Mouse (Mus musculus) urinary bladder, postnatal 10 days (tissue): ENCODE measurements around the gene Uhrf1.

Experiments
- DNase-seq: peaks from one replicate; pipeline ENCODE4 v3.0.0; 2022; ENCODE audit warnings: low spot score

Uhrf1 gene

DNA sequence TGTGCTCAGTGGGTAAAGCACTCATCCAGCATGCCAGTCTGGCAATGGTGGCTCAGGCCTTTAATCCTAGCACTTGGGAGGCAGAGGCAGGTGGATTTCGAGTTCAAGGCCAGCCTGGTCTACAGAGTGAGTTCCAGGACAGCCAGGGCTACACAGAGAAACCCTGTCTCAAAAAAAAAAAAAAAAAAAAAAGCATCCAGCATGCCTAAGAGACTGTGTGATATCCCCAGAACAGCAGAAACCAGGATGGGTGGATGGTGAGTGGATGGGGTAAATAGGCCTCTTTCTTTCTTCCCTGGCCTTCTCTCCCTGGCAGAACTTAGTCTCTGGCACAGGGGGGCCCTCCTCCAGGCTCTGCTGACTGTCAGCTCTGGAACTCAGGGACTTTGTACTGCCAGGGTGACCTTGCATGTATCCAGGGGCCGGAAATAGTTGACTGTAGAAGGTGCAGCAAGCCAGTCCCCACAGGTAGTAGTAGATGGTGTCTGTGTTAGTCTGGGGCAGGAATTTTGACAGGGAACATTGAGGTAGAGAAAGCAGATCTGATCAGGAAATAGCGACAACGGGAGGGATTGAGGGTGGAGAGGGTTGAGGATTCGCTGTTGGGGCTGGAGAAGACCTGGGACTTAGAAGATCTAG is 27.2 kb upstream of the Uhrf1 start:
- no peak for DNase-seq

DNA sequence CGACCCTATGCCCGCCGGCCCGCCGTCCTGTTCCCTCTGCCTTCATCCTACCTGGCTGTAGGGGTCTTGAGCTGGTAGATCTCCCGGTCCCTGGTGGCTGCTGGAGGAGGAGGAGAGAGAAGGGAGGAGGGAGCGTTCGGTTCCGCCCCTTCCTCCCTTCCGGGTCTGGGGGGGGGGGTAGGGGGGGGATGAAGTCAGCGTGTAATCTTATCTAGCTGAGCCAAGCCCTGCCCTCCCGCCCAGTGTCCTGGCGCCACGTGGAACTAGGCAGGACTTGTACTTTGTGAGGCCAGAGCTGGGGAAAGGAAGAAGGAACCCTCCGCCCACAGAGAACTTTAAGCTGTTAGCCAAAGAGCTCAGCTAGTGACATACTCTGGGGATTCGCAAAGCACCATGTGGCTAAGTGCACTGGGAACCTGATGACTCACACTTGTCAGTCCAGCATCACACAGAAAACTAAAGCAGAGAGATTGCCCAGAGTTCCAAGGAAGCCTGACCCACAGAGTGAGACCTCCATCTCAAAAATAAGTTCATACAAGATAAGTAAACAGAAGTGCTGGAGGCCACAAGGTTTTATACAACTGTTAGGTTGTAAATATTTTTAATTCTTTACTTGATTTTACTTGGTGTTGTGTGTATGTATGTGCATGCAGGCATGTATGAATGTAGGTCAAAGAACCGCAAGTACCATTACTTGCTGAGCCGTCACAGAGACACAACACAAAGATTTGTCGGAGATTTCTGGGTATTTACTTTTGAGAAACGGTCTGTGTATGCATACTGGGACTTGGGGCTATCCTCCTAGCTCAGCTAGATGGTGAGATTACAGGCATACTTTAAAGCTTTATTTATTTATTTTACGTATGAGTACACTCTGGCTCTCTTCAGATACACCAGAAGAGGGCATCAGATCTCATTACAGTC is 26.2 kb upstream of the Uhrf1 start, which contains the start of gene Ticam1:
TSS of gene Ticam1 (minus strand) at position 144 of the 924 bp plus-strand sequence.
- peak; percentile 64 for DNase-seq

DNA sequence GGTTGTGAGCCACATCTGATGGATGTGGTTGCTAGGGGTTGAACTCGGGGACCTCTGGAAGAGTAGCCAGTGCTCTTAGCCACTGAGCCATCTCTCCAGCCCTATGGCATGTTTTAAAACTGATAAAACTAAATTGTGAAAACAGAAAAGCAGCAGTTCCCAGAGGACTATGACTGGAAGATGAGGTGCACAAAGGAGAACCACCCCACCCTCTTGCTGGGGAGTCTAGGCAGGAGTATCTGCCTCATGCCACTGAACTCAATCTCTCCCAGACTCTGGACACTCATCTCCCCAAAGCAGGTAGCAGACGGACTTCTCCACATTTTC is 25.6 kb upstream of the Uhrf1 start:
- no peak for DNase-seq

DNA sequence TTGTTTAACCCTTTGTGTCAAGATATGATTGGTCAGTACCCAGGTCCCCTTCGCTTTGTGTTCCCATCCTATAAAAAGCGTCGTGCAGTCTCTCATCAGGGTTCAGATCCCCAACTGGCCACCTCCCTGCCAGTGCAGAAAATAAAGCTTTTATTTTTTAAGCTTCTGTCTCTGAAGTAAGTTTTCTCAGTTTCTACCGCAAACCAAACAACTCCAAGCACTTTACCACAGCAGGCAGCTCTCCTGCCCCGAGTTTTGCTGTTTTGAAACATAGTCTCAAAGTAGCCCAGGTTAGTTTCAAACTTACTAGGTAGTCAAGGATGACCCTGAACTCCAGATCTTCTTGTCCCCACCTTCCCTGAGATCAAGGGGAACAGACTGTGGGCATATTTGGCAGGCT is 24.8 kb upstream of the Uhrf1 start:
- DNase-seq: no peak

DNA sequence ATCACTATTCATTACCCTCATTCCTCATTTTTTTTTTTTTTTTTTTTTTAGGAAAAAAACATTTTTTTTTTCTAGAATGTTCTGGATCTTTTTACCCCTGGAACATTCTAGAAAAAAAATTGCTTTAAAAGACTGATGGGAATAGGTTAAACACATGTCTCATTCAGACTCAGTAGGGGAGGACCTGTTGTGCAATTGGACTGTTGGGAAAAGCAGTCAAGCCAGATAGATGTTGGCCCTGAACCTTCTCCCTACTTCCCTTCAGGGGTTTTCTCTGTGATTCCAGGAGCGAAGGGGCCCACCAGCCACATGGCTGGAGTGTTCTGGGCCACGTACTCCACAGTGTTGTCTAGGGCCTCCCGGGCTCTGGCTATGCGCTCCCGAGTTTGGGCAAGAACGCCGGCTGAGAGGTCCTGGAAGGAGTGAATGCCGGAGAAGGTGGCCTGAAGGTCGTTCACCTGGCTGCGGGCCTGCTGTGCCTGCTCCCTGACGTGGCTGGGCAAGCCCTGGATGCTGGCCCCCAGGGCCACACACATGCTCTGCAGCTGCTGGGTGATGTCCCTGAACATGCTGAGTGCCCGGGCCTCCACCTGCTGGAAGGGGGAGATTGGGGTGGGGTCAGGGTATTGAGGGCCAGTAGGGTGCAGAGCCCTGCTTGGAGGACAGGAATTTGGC is 23.5 kb upstream of the Uhrf1 start:
- no peak for DNase-seq

DNA sequence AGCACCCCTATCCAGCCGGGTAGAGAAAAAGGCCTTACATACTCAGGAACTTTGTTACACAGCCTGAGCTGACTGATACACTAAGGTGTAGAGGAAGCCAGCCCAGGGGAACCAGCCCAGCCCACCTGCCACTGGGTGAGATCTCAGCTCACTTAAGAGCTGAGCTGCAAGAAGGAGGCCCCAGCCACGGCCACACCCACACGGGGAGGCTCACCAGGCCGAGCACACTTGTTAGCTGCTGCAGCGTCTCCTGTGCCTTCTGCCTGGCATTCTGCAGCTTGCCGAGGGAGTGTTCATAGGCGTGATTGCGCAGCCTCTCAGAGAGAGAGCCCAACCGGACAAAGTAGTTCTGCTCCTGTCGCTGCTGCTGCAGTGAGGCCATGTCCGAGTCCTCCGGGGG is 21.9 kb upstream of the Uhrf1 start:
- no peak for DNase-seq

DNA sequence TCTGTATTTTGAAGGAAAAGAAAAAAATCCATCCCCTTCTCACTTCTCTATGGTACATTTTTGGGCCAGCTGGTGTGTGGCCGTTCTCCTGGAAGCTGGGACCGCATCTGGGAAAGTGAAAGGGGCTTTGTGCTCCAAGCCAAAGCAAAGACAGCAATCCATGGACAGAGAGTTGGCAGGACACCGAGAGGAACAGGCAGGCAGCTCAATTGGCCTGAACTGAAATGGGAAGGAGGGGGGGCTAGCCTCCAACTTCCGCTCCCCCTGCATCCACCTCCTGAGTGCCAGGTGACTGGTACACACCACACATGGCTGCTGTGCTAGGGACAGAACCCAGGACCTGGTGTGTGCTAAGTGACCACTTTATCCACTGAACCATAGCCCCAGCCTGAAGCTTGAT is 20.3 kb upstream of the Uhrf1 start:
- DNase-seq: no peak

DNA sequence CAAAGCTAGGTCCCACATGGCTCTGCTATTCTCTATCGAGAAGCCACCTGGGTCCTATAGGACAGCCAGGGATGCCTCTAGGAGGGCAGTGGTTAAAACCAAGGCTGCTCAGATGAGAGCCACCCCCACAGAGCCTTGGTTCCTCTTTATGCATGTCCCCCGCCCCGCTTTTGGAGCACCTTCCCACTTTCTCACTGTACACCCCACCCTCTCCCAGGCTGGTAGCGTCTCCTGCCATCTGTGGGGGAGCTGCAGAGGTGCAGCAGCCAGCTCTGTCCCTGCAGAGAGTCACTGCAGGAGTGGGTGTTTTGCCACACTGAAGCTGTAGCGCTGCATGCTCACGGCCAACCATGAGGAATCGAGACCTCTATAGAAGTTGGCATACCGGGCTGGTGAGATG is 19.8 kb upstream of the Uhrf1 start:
- DNase-seq: no peak

DNA sequence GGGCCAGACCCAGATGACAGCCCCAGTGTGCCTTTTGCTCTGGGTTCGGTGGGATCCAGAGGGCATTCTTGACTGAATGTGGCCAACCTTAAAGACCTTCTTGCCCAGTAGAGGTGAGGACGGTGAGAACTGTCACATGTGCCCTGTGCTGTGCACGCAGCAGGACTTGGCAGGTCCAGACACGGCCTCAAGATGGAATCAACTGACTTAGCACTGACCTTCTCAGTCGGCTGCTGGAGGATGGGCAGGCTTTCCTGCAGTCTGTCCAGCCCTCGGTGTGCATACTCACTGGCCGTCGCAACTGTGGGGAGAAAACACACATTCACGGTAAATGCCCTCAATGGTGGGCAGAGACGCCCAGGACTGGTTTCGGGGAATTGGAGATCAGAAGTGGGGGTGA is 17.1 kb upstream of the Uhrf1 start:
- DNase-seq: no peak

DNA sequence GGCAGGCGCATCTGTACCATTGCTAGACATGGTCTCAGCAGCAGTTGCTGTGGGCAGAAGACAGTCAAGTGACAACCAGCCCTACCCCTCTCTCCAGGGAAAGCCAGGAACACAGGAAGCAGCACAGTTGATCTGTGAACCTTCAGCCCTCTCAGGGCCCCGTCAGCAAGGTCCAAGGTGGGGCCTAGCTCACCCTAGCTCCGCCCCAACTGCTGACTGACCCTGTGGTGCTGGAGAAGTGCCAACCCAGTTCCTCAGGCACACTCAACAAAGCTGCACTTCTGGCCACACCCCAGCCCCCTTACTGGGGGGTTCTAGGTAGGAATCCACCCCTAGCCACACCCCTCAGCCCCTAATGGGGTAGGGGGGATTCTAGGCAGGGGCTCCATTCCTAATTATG is 15.3 kb upstream of the Uhrf1 start:
- DNase-seq: no peak

DNA sequence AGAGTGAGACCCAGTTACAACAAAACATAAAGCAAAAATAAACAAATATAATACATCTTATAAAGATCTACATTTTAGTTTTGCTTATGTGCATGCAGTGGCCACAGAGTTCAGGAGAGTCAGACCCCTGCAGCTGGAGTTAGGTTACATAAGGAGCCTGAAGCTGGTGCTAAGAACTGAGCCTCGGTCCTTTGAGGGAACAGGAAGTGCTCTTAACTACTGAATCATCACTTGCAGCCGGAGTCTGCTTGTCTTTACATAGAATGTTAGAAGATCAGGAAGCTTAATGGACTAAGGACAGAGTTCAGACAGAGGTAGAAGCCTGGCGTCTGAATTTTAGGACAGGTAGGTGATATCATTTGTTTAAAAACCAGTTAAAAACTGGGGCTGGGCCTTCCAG is 14.3 kb upstream of the Uhrf1 start:
- no peak for DNase-seq

DNA sequence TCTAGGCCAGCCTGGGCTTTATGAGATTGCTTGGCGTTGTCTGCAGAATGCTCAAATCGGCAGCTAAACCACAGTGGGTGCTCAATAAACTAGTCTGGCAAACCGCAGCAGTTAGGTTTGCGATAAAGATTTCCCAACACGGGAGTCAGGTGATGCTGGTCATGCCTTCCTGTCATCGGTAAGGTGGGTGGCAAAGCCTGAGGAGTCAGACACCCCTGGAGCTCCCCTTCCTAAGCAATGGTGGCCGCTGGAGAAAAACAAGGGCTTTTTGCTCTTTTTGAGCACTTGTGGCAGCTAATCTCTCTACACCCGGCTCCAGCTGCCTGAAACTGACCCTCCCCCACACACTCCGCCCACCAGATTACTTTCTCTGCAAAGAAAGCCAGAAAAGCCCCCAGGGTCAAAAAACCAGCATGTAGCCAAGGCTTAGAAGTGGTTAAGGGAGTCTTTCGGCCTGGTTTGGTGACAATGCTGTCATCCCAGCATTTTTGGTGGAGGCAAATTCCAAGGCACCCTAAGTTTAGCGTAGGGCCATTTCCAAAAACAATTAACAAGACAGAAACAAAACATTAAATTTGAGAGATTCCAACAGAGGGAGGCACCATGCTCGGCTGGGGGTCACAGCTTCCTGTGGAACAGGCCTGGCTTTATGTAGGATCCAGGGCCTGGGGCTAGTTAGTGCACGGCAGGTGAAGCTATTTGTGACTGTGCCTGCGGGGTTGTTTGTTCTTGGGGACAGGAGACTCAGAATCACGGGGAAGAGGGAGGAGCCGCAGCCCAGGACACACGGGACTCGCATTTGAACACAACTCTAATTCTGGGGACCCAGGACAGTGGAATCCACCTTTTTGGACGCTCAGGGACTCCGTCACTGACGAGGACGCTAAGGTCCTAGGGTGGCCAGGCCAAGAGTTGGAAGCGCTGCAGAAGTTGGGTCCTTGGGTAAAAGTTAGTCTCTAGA is 13.5 kb upstream of the Uhrf1 start:
- DNase-seq: no peak

DNA sequence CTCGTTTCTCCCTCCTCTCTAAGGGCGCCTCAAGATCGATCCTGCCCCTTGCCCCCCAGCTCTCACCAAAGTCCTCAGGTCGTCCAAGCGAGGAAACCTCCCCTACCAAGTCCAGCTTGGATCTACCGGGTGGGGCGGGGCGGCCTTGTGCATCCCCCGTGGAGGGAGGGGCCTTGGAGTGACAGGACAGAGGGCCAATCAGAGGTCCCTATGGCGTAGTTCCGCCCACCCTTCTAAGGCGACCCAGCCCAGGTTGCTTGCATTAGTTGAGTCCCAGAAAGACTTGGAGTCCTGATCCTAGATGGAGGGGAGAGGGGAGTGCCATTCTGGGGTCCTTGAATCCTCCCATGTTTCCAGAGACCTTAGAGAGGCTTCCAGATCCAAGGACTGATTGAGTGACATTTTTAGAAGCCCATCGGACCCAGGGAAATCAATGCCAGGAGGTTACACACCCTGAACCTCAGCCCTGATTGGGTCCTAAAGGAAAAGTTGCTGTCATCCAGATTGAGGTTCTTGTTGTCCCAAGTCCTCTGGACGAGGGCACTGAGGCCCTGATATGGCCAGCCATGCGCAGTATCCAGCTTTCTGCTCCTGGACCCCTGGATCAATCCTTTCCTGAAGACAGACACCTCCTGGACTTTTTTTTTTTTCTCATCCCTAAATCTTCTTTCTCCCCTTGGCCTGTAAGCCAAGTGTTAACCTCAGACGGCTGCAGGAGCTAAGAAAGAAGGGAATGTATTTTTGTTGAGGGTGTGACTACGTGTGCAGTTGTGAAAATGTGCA is 12.5 kb upstream of the Uhrf1 start:
- peak; percentile 97 for DNase-seq

DNA sequence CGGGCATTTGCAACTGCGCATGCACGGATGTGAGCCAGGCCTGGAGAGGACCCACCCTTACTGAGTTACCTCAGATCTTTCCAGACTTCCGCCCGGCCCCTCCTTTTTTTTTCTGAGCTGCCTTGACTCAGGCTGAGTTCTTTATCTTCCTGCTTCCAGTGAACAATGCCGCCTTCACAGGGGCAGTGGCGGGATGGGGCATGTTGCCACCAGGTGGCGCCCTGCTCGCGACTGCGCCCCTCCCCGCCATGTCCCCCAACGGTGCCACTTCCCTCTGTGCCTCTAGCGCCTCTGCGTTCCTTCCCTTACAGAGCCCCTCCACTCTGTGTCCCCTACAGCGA is 12.0 kb upstream of the Uhrf1 start:
- peak; percentile 70 for DNase-seq

DNA sequence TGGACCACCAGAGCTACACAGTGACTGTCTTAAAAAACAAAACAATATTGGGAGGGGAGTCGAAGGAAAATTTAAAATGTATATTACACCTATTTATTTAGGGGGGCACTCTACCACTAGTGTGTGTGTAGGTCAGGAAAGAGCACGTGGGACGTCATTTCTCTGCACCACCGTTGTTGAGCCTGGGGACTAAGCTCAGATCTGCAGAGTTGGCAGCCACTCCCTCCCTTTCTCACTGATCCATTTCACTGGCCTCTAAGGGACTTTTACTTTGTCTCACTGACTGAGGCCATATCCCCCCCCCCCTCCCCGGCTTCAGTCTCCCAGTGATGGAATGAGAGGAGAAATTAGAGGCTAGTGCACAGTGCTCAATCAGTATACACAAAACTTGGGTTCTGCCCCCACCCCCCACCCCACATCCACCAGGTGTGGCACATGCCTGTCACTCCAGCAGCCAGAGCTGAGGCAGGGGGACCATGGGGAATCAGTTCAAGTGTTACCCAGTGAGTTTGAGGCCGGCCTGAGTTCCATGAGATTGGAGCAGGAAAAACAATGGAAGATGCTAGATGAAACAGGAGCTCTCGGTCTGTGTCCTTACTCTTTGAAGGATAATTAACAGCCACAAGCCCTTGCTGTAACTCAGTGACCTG is 11.2 kb upstream of the Uhrf1 start:
- DNase-seq: no peak

DNA sequence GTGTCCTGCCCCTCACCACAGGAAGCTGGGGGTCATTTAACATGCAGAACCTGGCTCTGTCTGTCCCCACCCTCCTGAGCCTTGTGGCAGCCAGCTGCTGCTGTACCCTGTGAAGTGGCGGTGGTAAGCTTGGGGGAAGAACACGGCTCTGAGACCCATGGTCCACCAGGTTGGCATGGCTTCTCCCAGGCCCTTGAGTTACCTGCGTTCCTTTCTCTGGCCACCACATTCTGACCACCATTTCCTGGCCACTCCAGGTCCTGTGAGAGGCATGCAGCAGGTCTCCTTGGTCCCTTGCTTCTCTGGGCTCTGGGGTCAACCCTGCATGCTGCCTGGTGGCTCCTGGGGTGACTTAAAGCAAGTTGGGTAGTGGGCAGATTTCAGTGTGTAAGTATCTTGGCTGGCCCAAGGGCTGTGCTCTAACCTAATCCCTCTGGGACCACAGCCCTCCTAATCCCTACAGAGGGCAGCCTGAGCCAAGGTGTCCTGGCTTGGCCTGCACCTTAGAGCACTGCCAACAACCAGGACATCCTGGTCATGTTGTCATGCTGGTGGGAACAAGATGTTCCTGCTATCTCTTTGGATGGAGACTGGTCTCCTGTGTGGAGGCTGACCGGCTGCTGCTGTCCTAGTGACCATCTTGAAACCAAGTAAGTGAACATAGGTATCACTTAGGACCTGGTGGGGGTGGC is 10.4 kb upstream of the Uhrf1 start, which contains the start of gene Plin3:
TSS of gene Plin3 (minus strand) at position 343 of the 692 bp plus-strand sequence.
- DNase-seq: no peak

DNA sequence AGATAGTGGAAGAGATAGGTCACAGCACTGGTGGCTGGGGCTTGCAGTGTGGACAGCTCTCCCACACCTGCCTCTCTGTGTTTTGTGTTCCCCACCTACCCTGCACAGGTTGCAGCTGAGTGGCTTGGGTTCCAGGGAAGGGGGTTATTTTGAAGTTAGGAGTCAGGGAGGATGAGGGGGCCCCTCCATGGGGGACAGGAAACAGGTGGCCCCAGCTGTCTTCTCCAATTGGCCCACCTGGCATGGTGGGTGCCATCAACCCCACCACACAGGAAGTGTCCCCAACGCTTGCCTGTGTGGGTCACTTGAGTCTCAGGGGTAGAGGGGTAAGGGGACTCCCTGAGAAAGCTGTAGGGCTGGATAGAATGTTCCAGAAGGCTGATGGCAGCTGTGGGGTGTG is 9.8 kb upstream of the Uhrf1 start:
- DNase-seq: no peak

DNA sequence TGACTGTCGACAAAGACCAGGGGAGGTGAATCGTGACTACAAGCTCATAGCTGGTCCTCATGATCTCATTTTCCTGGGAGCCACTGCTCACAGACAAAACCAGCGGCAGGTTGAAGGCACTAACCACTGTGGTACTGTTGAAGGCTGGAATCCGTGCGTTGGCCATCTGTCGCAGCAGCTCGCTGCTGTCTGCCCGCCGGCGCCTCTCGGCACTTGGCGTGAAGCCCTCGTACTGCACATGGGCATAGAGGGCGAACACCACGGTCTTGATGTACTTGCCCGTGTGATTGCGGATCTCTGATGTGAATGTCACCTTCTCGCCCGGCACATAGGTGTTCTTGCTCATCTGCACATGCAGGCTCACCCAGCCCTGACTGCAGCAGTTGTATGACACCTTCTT is 8.9 kb upstream of the Uhrf1 start:
- DNase-seq: no peak

DNA sequence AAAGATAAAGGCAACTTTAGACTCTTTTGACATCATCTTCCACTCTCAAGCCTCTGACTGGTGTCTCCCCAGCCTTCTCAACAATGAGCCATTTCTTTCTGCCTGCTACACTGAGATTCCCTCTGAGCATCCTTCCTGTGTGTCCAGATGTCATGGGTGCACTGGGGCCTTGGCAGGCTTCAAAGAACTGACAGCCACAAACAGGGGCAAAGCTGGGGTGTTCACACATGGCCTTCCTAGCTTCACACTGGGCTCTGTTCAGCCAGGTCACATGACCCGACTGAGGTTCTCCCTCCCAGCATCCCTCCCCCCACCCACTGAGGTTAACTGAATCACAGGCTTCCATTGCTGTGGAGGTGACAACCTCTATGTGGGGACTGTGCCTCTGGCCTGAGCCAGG is 6.9 kb upstream of the Uhrf1 start:
- no peak for DNase-seq

DNA sequence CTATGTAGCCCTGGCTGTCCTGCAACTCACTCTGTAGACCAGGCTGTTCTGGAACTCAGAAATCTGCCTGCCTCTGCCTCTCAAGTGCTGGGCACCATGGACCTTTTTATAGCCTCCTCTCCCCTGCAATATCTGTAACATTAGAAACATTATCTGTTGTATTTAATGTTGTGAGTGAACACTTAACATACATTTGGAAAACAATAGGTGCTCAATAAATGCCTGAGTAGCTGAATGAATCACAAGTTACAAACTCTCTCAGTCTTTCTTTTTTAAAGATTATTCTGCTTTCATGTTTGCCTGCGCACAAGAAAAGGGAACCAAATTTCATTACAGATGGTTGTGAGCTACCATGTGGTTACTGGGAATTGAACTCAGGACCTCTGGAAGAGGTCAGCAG is 4.9 kb upstream of the Uhrf1 start:
- no peak for DNase-seq
